19 mouse cellular contexts compared by ENCODE assay signal in genomic region chr10:72347253-72347652, GRCm38 (mm10).
"Had no signal": no experiment of that assay in that cellular context is flagged by ENCODE, and none has a peak within 500 bp of the region (broad histone marks: within the 10 kb centered on the region; RNA-seq: fewer than 3 reads in every experiment).

No protein-coding gene starts in this region.

- ATAC-seq: intestine, embryonic 15.5 days had no signal

- DNase-seq: kidney, adult 11 months; kidney, adult 8-10 months; kidney, postnatal 14 days; kidney, postnatal 4 days; left cerebral cortex, postnatal 4 days; liver, embryonic 13.5 days; lung, adult 2 months; lung, postnatal 14 days; lung, postnatal 4 days; retina, postnatal 1 day; right cerebral cortex, postnatal 25 days; spleen, adult 18-20 months; thymus, postnatal 25 days had no signal

- H3K27ac ChIP-seq: intestine, embryonic 15.5 days; kidney, embryonic 15.5 days; limb, embryonic 13.5 days; liver, embryonic 13.5 days; neural tube, embryonic 13.5 days; stomach, embryonic 15.5 days had no signal

- H3K9me3 ChIP-seq: intestine, embryonic 15.5 days; kidney, embryonic 15.5 days; limb, embryonic 13.5 days; liver, embryonic 13.5 days; neural tube, embryonic 13.5 days; stomach, embryonic 15.5 days had no signal

- H3K9ac ChIP-seq: intestine, embryonic 15.5 days; kidney, embryonic 15.5 days; limb, embryonic 13.5 days; liver, embryonic 13.5 days; neural tube, embryonic 13.5 days; stomach, embryonic 15.5 days had no signal

- H3K36me3 ChIP-seq: intestine, embryonic 15.5 days; kidney, embryonic 15.5 days; limb, embryonic 13.5 days; liver, embryonic 13.5 days; neural tube, embryonic 13.5 days; stomach, embryonic 15.5 days had no signal

- H3K4me2 ChIP-seq: intestine, embryonic 15.5 days; kidney, embryonic 15.5 days; limb, embryonic 13.5 days; liver, embryonic 13.5 days; neural tube, embryonic 13.5 days; stomach, embryonic 15.5 days had no signal

- H3K4me3 ChIP-seq: intestine, embryonic 15.5 days; kidney, embryonic 15.5 days; limb, embryonic 13.5 days; liver, embryonic 13.5 days; myocyte; neural tube, embryonic 13.5 days; stomach, embryonic 15.5 days had no signal

- H3K4me1 ChIP-seq: intestine, embryonic 15.5 days; kidney, embryonic 15.5 days; limb, embryonic 13.5 days; liver, embryonic 13.5 days; neural tube, embryonic 13.5 days; stomach, embryonic 15.5 days had no signal

- H3K27me3 ChIP-seq: intestine, embryonic 15.5 days; kidney, embryonic 15.5 days; limb, embryonic 13.5 days; liver, embryonic 13.5 days; neural tube, embryonic 13.5 days; stomach, embryonic 15.5 days had no signal
